Mouse (Mus musculus): ENCODE results near the gene Vldlr. TPM values are rescaled to one million over a fixed set of nuclear protein-coding genes. Genes with fewer than 3 reads are reported as not detected.

Gene Vldlr
- total and polyA plus RNA-seq, 3 experiments, result not detected

DNA sequence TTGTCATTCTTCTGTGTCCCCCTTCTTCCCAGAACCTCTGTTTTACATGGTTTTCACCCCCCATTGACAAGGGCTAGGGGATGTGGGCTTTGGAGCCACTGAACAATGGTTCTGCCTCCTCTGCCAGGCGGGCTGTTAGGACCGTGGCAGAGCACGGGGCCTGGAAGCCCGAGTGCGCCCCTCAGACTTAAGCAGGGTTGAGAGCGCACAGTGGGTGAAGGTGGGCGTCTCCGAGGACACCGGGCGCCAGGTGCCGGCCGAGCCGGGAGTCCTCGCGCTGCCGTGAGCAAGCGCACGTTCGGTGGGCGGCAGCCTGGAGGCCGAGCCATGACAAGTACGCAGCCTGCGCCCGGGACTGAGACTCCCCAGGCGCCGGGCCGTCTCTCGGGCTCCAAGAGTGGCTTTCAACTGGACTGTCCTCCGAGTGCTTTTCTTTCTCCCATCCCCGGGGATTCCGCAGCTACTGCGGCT lies 1.7 kb downstream of the Vldlr start:
- Histone ChIP-seq H3K9ac (ENCODE audit: control insufficient read depth, low read depth, low read length, poor library complexity, severe bottlenecking) (no peak overlapping the region), H3K4me1 (ENCODE audit: control insufficient read depth in 1 of 2, insufficient read depth in 2 of 2, low read length in 2 of 2) (no peaks in the 10 kb centered on the region), H3K27me3 (ENCODE audit: control insufficient read depth in 1 of 2, insufficient read depth in 2 of 2, low read length in 2 of 2) (no peaks in the 10 kb centered on the region), H3K27ac (ENCODE audit: control insufficient read depth, low read depth, low read length) (no peak overlapping the region), H3K9me3 (replicated peaks; ENCODE audit: insufficient read depth, low read length) (no peaks in the 10 kb centered on the region), H3K79me2 (ENCODE audit: control insufficient read depth, insufficient read depth, low read length, poor library complexity) (no peaks in the 10 kb centered on the region), H3K4me3 (ENCODE audit: control insufficient read depth in 1 of 2, insufficient read depth in 1 of 2, low read depth in 2 of 2, low read length in 2 of 2) (no peak overlapping the region), H3K36me3 (ENCODE audit: control insufficient read depth in 1 of 2, insufficient read depth in 2 of 2, low read length in 2 of 2) (no peaks in the 10 kb centered on the region)
- DNase-seq (ENCODE audit: low read depth, low spot score), result no peak
- TF ChIP-seq ZC3H11A (IDR thresholded peaks at IDR 0.05; ENCODE audit: low read depth, low read length) (no peak), MAX (IDR thresholded peaks at IDR 0.05; ENCODE audit: low read length) (no peak), ZNF384 (IDR thresholded peaks at IDR 0.05; ENCODE audit: low read depth, low read length) (no peak), SMC3 (IDR thresholded peaks at IDR 0.05; ENCODE audit: low read depth, low read length) (no peak), JUND (IDR thresholded peaks at IDR 0.05; ENCODE audit: low read depth, low read length) (no peak), MEF2A (IDR thresholded peaks at IDR 0.05; ENCODE audit: extremely low read depth, insufficient replicate concordance, low read depth, low read length, poor library complexity, severe bottlenecking) (no peak), GATA1 (IDR thresholded peaks at IDR 0.05; ENCODE audit: low read depth, low read length) (no peak), ZMIZ1 (IDR thresholded peaks at IDR 0.05; ENCODE audit: low read depth, low read length) (no peak), TCF12 (IDR thresholded peaks at IDR 0.05; ENCODE audit: low read depth, low read length) (no peak), NELFE (IDR thresholded peaks at IDR 0.05; ENCODE audit: low read depth, low read length) (no peak), HCFC1 (IDR thresholded peaks at IDR 0.05; ENCODE audit: low read depth, low read length) (no peak), MXI1 (IDR thresholded peaks at IDR 0.05; ENCODE audit: low read depth, low read length) (no peak), TAL1 (IDR thresholded peaks at IDR 0.05; ENCODE audit: low read length) (no peak), CHD1 (IDR thresholded peaks at IDR 0.05; ENCODE audit: low read depth, low read length) (no peak), NRF1 (IDR thresholded peaks at IDR 0.05; ENCODE audit: insufficient read depth, low read depth, low read length, poor library complexity, severe bottlenecking) (no peak), BHLHE40 (IDR thresholded peaks at IDR 0.05; ENCODE audit: borderline replicate concordance, low read depth, low read length) (no peak), USF2 (IDR thresholded peaks at IDR 0.05; ENCODE audit: borderline replicate concordance in 1 of 2, insufficient read depth in 1 of 2, low read depth in 1 of 2, low read length in 2 of 2) (no peak), POLR2AphosphoS2 (IDR thresholded peaks at IDR 0.05; ENCODE audit: low read length) (no peak), MYC (IDR thresholded peaks at IDR 0.05; ENCODE audit: low read depth, low read length) (no peak)

DNA sequence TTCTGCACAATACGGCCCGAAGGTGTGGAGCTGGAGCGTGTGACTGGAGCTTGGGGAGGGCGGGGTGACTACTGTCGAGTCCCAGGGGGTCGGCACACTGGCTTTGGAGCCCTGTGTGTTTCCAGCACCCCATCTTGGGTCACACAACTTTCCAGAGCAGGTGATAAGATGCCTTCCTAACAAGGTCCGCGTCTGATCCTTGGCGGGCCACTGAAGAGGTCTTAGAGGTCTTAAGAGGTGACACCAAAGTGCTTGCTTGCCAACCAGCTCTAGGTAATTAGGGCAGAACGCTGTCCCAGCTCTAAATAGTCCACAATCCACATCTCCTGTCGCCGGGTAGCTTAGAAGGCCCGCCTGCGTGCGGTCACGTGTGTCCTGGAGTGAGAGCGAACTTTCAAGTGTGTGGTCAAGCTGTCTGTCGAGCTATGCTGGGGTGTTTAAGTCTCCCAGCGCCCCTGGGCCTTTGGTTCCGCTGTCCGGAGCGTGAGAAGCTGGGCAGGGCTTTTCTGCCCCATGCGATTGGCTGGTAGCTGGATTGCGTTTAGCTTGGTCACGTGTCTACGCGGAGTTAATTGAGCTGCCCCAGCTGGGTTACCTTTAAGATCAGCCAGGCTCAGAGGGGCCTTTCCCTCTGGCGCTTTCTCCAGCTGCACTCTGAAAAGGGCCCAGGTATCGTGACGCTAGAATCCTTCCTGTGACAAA lies 2.4 kb downstream of the Vldlr start:
- TF ChIP-seq MEF2A (IDR thresholded peaks at IDR 0.05; ENCODE audit: extremely low read depth, insufficient replicate concordance, low read depth, low read length, poor library complexity, severe bottlenecking) (no peak), MAZ (IDR thresholded peaks at IDR 0.05; ENCODE audit: low read depth, low read length) (no peak), CHD1 (IDR thresholded peaks at IDR 0.05; ENCODE audit: low read depth, low read length) (no peak), RCOR1 (IDR thresholded peaks at IDR 0.05; ENCODE audit: low read depth, low read length) (no peak), HCFC1 (IDR thresholded peaks at IDR 0.05; ENCODE audit: low read depth, low read length) (no peak)
- Histone ChIP-seq H3K27ac (ENCODE audit: control insufficient read depth, low read depth, low read length) (no peak overlapping the region), H3K4me3 (ENCODE audit: control insufficient read depth in 1 of 2, insufficient read depth in 1 of 2, low read depth in 2 of 2, low read length in 2 of 2) (no peak overlapping the region), H3K9me3 (replicated peaks; ENCODE audit: insufficient read depth, low read length) (no peaks in the 10 kb centered on the region), H3K9ac (ENCODE audit: control insufficient read depth, low read depth, low read length, poor library complexity, severe bottlenecking) (no peak overlapping the region), H3K4me1 (ENCODE audit: control insufficient read depth in 1 of 2, insufficient read depth in 2 of 2, low read length in 2 of 2) (no peaks in the 10 kb centered on the region), H3K36me3 (ENCODE audit: control insufficient read depth in 1 of 2, insufficient read depth in 2 of 2, low read length in 2 of 2) (no peaks in the 10 kb centered on the region), H3K79me2 (ENCODE audit: control insufficient read depth, insufficient read depth, low read length, poor library complexity) (no peaks in the 10 kb centered on the region), H3K27me3 (ENCODE audit: control insufficient read depth in 1 of 2, insufficient read depth in 2 of 2, low read length in 2 of 2) (no peaks in the 10 kb centered on the region)
- DNase-seq (ENCODE audit: low read depth, low spot score), result no peak
